Mouse (Mus musculus): ENCODE measurements around the gene Serpinb3a. TPM values are rescaled to one million over a fixed set of nuclear protein-coding genes. Genes with fewer than 3 reads are reported as not detected.
"Not testable (repeated sequence)": the region's sequence is repeated elsewhere in the genome, so short reads cannot be mapped to it uniquely, and the experiment has no call there.

Serpinb3a gene
- not detected for total RNA-seq (2021)
- long read RNA-seq, experiment 1 = 0 reads
- long read RNA-seq, experiment 2 = 0 reads

DNA sequence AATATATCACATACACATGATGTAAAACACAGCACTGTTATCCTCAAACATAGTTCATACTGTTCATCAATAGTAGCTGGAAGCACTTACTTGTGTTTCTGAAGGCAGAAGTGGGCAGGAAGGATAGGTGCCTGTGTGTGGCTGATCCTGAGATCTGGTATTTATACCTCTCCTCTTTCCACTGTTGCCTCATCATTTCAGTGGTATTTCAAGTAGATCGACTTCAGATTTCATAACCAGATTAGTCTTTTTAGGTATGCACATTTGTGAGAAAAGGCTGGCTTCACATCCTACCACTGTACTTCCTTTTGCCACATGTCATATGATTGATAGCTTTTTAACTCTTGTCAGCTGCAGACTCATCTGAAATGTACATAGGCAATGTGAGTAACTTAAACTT is at the start of gene Serpinb3a:
TSS of gene Serpinb3a (minus strand) at position 101 of the 400 bp plus-strand sequence.
- intact Hi-C loops (cut with DNase I) = no loop called here
- no peak for TF ChIP-seq CTCF (IDR thresholded peaks at IDR 0.05)
- no peak for DNase-seq (ENCODE audit: extremely low spot score in 1 of 2, low spot score in 2 of 2)
- Histone ChIP-seq H3K4me3 (no peak within 1 kb of the TSS), H3K27ac (no peak within 1 kb of the TSS)

DNA sequence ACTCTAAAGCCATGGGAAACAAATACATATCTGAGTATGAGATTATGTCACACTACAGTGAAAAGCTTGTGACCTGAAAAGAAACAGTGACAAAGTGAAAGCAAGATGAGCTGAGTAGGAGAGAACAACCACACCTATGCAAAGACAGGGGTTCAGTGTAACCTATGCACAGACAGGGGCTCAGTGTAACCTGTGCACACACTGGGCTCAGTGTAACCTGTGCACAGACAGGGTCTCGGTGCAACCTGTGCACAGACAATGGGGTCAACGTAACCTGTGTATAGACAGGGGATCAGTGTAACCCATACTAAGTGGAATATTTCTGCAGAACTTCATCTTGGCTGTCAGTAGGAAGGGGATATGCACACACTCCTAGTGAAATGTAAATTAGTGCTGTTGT is 46.3 kb upstream of the Serpinb3a start:
- no peak for DNase-seq (ENCODE audit: extremely low spot score in 1 of 2, low spot score in 2 of 2)
- Histone ChIP-seq H3K27ac (no peak overlapping the region), H3K4me3 (no peak overlapping the region)
- no peak for TF ChIP-seq CTCF (IDR thresholded peaks at IDR 0.05)
- intact Hi-C loops (cut with DNase I) = loop anchor here (10.0 kb wide), 1 partner anchor 116 kb away; no protein-coding TSS in a partner anchor

DNA sequence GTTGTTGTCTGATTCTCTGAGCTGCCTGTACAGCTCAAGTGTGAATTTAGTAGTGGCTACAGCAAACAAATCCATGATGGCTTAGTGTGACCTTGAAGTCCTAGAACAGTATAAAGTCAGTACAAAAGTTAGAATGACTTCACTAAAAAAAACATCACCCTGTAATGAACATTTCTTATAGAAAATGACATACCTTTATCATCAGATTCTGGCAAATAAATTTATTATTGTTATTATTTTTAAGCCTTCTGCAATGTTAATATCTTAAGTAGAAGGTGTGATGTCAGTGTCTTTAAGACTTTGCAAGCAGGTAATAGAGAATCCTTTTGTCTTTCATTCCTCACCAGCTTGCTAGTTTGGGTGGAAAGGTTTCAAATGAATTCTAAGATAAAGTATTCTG is 31.3 kb upstream of the Serpinb3a start, which contains the start of gene Serpinb3d:
TSS of gene Serpinb3d (minus strand) at position 101 of the 400 bp plus-strand sequence.
- no peak for TF ChIP-seq CTCF (IDR thresholded peaks at IDR 0.05)
- no peak for DNase-seq (ENCODE audit: extremely low spot score in 1 of 2, low spot score in 2 of 2)
- H3K4me3 ChIP-seq = no peak within 1 kb of the TSS
- no peak within 1 kb of the TSS for H3K27ac ChIP-seq
- intact Hi-C loops (cut with DNase I) = no loop called here

DNA sequence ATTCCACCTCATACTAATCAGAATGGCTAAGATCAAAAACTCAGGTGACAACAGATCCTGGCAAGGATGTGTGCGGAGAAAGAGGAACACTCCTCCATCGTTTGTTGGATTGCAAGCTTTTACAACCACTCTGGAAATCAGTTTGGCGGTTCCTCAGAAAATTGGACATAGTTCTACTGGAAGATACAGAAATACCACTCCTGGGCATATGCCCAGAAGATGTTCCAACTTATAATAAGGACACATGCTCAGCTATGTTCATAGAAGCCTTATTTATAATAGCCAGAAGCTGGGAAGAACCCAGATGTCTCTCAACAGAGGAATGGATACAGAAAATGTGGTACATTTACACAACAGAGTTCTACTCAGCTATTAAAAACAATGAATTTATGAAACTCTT is 17.9 kb downstream of the Serpinb3a start:
- intact Hi-C loops (cut with DNase I) = loop anchor here (5.0 kb wide), 1 partner anchor 548 kb away; no protein-coding TSS in a partner anchor
- not testable (repeated sequence) for H3K27ac ChIP-seq; H3K4me3 ChIP-seq; DNase-seq (ENCODE audit: extremely low spot score in 1 of 2, low spot score in 2 of 2)

DNA sequence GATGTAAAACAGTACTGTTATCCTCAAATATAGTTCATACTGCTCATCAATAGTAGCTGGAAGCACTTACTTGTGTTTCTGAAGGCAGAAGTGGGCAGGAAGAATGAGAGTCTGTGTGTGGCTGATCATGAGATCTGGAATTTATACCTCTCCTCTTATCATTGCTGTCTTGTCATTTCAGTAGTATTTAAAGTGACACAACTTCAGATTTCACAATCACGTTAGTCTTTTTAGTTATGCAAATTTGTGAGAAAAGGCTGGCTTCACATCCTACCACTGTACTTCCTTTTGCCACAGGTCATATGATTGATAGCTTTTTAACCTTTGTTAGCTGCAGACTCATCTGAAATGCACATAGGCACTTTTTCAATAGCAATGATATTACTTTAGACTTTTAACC is 26.2 kb downstream of the Serpinb3a start:
- no peak for DNase-seq (ENCODE audit: extremely low spot score in 1 of 2, low spot score in 2 of 2)
- Histone ChIP-seq H3K4me3 (no peak overlapping the region), H3K27ac (no peak overlapping the region)
- TF ChIP-seq CTCF (IDR thresholded peaks at IDR 0.05) = no peak
- intact Hi-C loops (cut with DNase I) = no loop called here

DNA sequence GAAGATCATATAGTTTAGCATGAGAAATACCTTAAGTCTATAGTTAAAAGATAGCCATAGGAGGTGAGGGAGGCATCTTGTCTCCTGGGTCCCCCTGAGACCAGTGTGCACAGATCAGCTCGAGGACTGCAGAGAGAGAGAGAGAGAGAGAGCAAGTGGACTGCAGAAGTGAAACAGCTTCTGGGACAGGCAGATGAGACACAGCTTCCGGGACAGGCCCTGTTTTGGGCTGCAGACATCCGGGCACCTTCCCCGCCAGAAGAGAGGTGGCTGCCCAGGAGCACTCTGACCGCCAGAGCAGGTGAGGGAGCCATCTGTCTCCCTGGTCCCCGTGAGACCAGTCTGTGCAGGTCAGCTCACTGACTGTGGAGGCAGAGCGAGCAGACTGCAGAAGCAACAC is 36.9 kb downstream of the Serpinb3a start:
- intact Hi-C loops (cut with DNase I) = no loop called here
- TF ChIP-seq CTCF (IDR thresholded peaks at IDR 0.05) = no peak
- H3K27ac ChIP-seq = no peak overlapping the region
- no peak for DNase-seq (ENCODE audit: extremely low spot score in 1 of 2, low spot score in 2 of 2)
- H3K4me3 ChIP-seq = no peak overlapping the region

DNA sequence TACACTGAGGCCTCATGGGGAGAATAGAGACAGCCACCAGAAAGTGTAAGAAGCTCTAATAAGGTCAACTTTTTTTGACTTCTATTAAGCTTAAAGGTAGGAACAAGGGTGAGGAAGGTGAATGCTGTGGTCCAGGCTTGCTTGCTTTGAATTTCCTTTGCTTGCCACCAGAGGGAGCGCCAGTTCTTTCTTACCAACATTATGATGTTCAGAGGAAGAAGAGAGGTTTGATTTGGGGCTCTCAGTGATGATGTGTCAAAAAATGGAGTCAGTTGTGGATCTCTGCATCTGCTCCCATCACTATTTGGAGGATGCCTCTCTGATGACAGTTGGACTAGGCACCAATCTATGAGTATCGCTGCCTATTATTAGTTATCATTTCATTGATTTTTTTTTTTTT is 37.6 kb downstream of the Serpinb3a start:
- H3K27ac ChIP-seq = no peak overlapping the region
- intact Hi-C loops (cut with DNase I) = loop anchor here (5.0 kb wide), 2 partner anchors 468 to 548 kb away; no protein-coding TSS in a partner anchor
- peak; percentile 24 to 54 for DNase-seq (ENCODE audit: extremely low spot score in 1 of 2, low spot score in 2 of 2)
- H3K4me3 ChIP-seq = no peak overlapping the region
- TF ChIP-seq CTCF (IDR thresholded peaks at IDR 0.05) = peak; percentile 73

DNA sequence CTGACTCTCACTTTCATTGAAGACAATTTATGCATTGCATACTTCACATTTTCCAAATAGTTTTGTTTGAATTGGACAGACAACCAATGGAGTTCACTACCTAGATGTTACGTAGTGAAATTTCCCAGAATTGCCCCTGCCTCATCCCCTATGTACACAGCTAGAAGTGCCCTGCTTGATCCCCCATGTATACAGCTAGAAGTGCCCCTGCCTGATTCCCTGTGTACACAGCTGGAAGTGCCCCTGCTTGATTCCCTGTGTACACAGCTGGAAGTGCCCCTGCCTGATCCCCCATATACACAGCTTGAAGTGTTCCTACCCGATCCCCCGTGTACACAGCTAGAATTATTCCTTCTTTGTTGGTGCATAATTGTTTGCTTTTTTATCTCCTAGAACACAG is 45.8 kb downstream of the Serpinb3a start:
- no peak for TF ChIP-seq CTCF (IDR thresholded peaks at IDR 0.05)
- intact Hi-C loops (cut with DNase I) = no loop called here
- DNase-seq (ENCODE audit: extremely low spot score in 1 of 2, low spot score in 2 of 2) = no peak
- Histone ChIP-seq H3K4me3 (no peak overlapping the region), H3K27ac (no peak overlapping the region)

DNA sequence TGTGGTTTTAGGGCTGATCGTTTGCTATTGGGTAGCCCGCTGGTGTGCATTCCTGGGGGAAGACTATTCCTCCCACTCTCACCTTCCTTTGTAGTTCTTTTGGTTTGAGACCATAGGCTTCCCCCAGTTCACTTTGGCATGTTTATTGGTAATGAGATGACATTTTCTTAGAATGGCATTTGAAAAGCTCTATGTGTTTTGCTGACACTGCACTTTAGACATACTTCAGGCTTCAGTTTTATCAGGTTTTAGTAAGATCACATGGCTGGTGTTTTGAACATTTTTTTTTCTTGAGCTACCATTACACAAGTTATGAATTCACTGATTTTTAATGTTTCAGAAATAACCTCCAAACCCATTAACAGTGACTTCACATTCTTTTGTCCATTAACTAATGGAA is 50.3 kb downstream of the Serpinb3a start:
- DNase-seq (ENCODE audit: extremely low spot score in 1 of 2, low spot score in 2 of 2) = no peak
- Histone ChIP-seq H3K27ac (no peak overlapping the region), H3K4me3 (no peak overlapping the region)
- no peak for TF ChIP-seq CTCF (IDR thresholded peaks at IDR 0.05)
- intact Hi-C loops (cut with DNase I) = no loop called here

DNA sequence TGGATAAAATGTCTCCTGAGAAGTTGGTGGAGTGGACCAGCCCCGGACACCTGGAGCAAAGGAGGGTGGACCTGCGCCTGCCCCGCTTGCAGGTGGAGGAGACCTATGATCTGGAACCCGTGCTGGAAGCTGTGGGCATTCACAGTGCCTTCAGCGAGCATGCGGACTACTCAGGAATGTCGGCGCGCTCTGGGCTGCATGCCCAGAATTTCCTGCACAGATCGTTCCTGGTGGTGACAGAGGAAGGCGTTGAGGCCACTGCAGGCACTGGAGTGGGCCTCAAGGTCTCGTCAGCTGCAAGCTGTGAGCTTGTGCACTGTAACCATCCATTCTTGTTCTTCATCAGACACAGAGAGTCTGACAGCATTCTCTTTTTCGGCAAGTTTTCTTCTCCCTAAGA is 51.7 kb downstream of the Serpinb3a start:
- no peak for TF ChIP-seq CTCF (IDR thresholded peaks at IDR 0.05)
- H3K27ac ChIP-seq = no peak overlapping the region
- intact Hi-C loops (cut with DNase I) = no loop called here
- no peak for DNase-seq (ENCODE audit: extremely low spot score in 1 of 2, low spot score in 2 of 2)
- no peak overlapping the region for H3K4me3 ChIP-seq

Other genes starting within 250 kb of the Serpinb3a start
- gene Serpinb5, start 191.1 kb downstream of the Serpinb3a start, total RNA-seq (2021) = not detected
- gene Serpinb12, start 117.9 kb downstream of the Serpinb3a start, total RNA-seq (2021) = not detected
- gene Serpinb13, start 71.3 kb downstream of the Serpinb3a start, total RNA-seq (2021) = not detected
- gene Serpinb3d, start 31.2 kb upstream of the Serpinb3a start, total RNA-seq (2021) = not detected
- not detected for gene Serpinb3b, start 226.1 kb upstream of the Serpinb3a start, total RNA-seq (2021)
- not detected for gene Serpinb3c, start 226.1 kb upstream of the Serpinb3a start, total RNA-seq (2021)